11 mouse cellular contexts compared by ENCODE assay signal in genomic region chr5:117284029-117284428, GRCm38 (mm10). TPM values are rescaled to one million over a fixed set of nuclear protein-coding genes. Genes with fewer than 3 reads are reported as not detected.
A peak's percentile ranks its signal among the peaks of the same experiment; 100 is the strongest.
DNase-seq lines count a peak whose midpoint lies in the region.
"Had no signal": no experiment of that assay in that cellular context is flagged by ENCODE, and none has a peak within 500 bp of the region (broad histone marks: within the 10 kb centered on the region; RNA-seq: fewer than 3 reads in every experiment).

No protein-coding gene starts in this region.

- intact Hi-C loops in left cerebral cortex, postnatal 4 days (cut with DNase I), result no loop called here

- DNase-seq in adrenal gland, adult 2 months, result peak; percentile 53
- no peak for DNase-seq in adrenal gland, postnatal 4 days (ENCODE audit: low spot score in 2 of 2)
- DNase-seq in left cerebral cortex, postnatal 4 days, result peak; percentile 47
- no peak for DNase-seq in left cerebral cortex, adult 11 months (ENCODE audit: low spot score)
- peak; percentile 39 to 66 for DNase-seq in adrenal gland, postnatal 36 days
- peak; percentile 49 to 59 for DNase-seq in layer of hippocampus, adult 8-10 months (ENCODE audit: low spot score in 2 of 2)
- DNase-seq in yolk sac, embryonic 10.5 days (ENCODE audit: low spot score), result no peak
- no peak for DNase-seq in urinary bladder, postnatal 36 days (ENCODE audit: low spot score in 2 of 2)
- DNase-seq: cerebellum, adult 9-11 months; gastrocnemius, postnatal 36 days; kidney, adult 11 months had no signal

RNA-seq across cellular contexts. Expression of gene Pebp1, which starts 3.4 kb away (rescaled TPM):
- total RNA-seq in adrenal gland, adult 2 months (2021), result 1,000 to 10,000 TPM; 1,220 to 1,287 TPM
- 2,538 and 3,200 TPM in 2 replicates for polyA plus RNA-seq in adrenal gland, adult 2 months (2012; rRNA removed)
- total RNA-seq in adrenal gland, postnatal 4 days (2021), result 1,000 to 10,000 TPM in 1 of 2 experiments, 100 to 1,000 TPM in 1; 992 to 1,042 TPM
- 100 to 1,000 TPM; 725 to 728 TPM for total RNA-seq in left cerebral cortex, postnatal 4 days (2021)
- 1,000 to 10,000 TPM; 1,300 to 1,490 TPM for total RNA-seq in adrenal gland, postnatal 36 days (2021)
- 100 to 1,000 TPM; 650 to 713 (median 683) TPM for total RNA-seq in layer of hippocampus, adult 8-10 months (2022)

RNA-seq across cellular contexts. Expression of gene Vsig10, which starts 34.9 kb away (rescaled TPM):
- total RNA-seq in adrenal gland, adult 2 months (2021), result 10 to 100 TPM in 1 of 2 experiments, 1 to 10 TPM in 1; 8.9 to 28.6 TPM
- polyA plus RNA-seq in adrenal gland, adult 2 months (2012; rRNA removed), result 38.0 and 44.1 TPM in 2 replicates
- 10 to 100 TPM; 48.3 to 51.8 TPM for total RNA-seq in adrenal gland, postnatal 4 days (2021)
- 1 to 10 TPM; 1.9 to 3.1 TPM for total RNA-seq in left cerebral cortex, postnatal 4 days (2021)
- 10 to 100 TPM; 16.3 to 23.0 TPM for total RNA-seq in adrenal gland, postnatal 36 days (2021)
- total RNA-seq in layer of hippocampus, adult 8-10 months (2022), result 1 to 10 TPM; 2.1 to 4.8 (median 3.0) TPM

Comparison
In these comparisons a context has a peak if more than half of its experiments do, and no peak if none do; other contexts are left out.
1. DNase-seq: peak in adrenal gland, adult 2 months (single experiment), left cerebral cortex, postnatal 4 days (single experiment), adrenal gland, postnatal 36 days (2 of 2) and layer of hippocampus, adult 8-10 months (2 of 2); none in adrenal gland, postnatal 4 days (0 of 2), left cerebral cortex, adult 11 months (single experiment), yolk sac, embryonic 10.5 days (single experiment) and urinary bladder, postnatal 36 days (0 of 2).